Mouse (Mus musculus) adrenal gland, adult 18-20 months (tissue): ENCODE measurements around the gene Daxx. TPM values are rescaled to one million over a fixed set of nuclear protein-coding genes. Genes with fewer than 3 reads are reported as not detected.

Experiments used
- DNase-seq, 2 experiments: peaks; one replicate each; pipeline ENCODE4 v3.0.0; 2021 to 2022; ENCODE audit warnings: low spot score in 2 of 2
- microRNA-seq, 2 experiments: library from miRNA; unstranded; fragments of <30 nt; microRNA quantifications; one replicate each; pipeline ENCODE4 v1.2.0; 2021; ENCODE audit warnings: borderline number of aligned reads in 2 of 2
- total RNA-seq, 2 experiments: library from RNA; stranded (reverse); gene quantifications; 1 replicate in 1 of 2; 2 replicates in 1 of 2; pipeline ENCODE4 v1.2.3; 2021

Daxx gene
- total RNA-seq, 2 experiments from 2014 or later = 25.5 to 29.7 TPM

GRCm38 (mm10) chr17:33959135-33959534, 49.9 kb downstream of the Daxx start:
- DNase-seq = no peak

GRCm38 (mm10) chr17:33959948-33960347, 50.7 kb downstream of the Daxx start:
- DNase-seq = no peak

GRCm38 (mm10) chr17:33962876-33963275, 53.7 kb downstream of the Daxx start:
- DNase-seq = no peak

Small RNA genes lying within 50 kb of the gene (microRNA-seq; reads per million reads assigned to microRNA genes)
- gene Gm27740 = 0 reads per million in 2 experiments

Other genes starting within 250 kb of the Daxx start
- 100 to 1,000 TPM; 169 to 184 TPM for gene Hnrnpm, start 222.6 kb upstream of the Daxx start, total RNA-seq
- 100 to 1,000 TPM; 122 to 124 TPM for gene March2, start 190.7 kb upstream of the Daxx start, total RNA-seq
- gene Rab11b, start 148.9 kb upstream of the Daxx start, total RNA-seq = 100 to 1,000 TPM; 208 to 255 TPM
- 100 to 1,000 TPM in 1 of 2 experiments, 10 to 100 TPM in 1; 47.8 to 111 TPM for gene Angptl4, start 127.6 kb upstream of the Daxx start, total RNA-seq
- 10 to 100 TPM; 66.2 to 93.4 TPM for gene Kank3, start 98.9 kb upstream of the Daxx start, total RNA-seq
- 1,000 to 10,000 TPM; 1,292 to 1,451 TPM for gene Rps28, start 84.9 kb upstream of the Daxx start, total RNA-seq
- gene Ndufa7, start 84.8 kb upstream of the Daxx start, total RNA-seq = 100 to 1,000 TPM; 487 to 498 TPM
- gene Cd320, start 66.3 kb upstream of the Daxx start, total RNA-seq = 10 to 100 TPM; 24.0 to 39.7 TPM
- not detected for gene Gm7029, start 35.6 kb upstream of the Daxx start, total RNA-seq
- 1 to 10 TPM in 1 of 2 experiments, under 1 TPM in 1; 0.86 to 1.8 TPM for gene Kifc1, start 18.8 kb upstream of the Daxx start, total RNA-seq
- not detected for gene Platr17, start 4.3 kb upstream of the Daxx start, total RNA-seq
- 100 to 1,000 TPM; 179 to 234 TPM for gene Tapbp, start 6.5 kb downstream of the Daxx start, total RNA-seq
- gene Zbtb22, start 6.5 kb downstream of the Daxx start, total RNA-seq = 10 to 100 TPM; 20.3 to 23.3 TPM
- 10 to 100 TPM; 42.8 to 46.3 TPM for gene Rgl2, start 20.1 kb downstream of the Daxx start, total RNA-seq
- 10 to 100 TPM; 79.6 to 90.7 TPM for gene Pfdn6, start 30.9 kb downstream of the Daxx start, total RNA-seq
- gene Wdr46, start 31.2 kb downstream of the Daxx start, total RNA-seq = 10 to 100 TPM; 29.2 to 35.7 TPM
- 1 to 10 TPM; 3.9 to 5.0 TPM for gene B3galt4, start 42.1 kb downstream of the Daxx start, total RNA-seq
- 10 to 100 TPM; 51.1 to 53.5 TPM for gene Vps52, start 46.4 kb downstream of the Daxx start, total RNA-seq
- 100 to 1,000 TPM; 672 to 676 TPM for gene Rps18, start 46.6 kb downstream of the Daxx start, total RNA-seq
- 1,000 to 10,000 TPM in 1 of 2 experiments, 100 to 1,000 TPM in 1; 550 to 1,344 TPM for gene H2-K1, start 90.9 kb downstream of the Daxx start, total RNA-seq
- gene Ring1, start 115.3 kb downstream of the Daxx start, total RNA-seq = 10 to 100 TPM; 43.9 to 45.5 TPM
- 100 to 1,000 TPM; 246 to 274 TPM for gene H2-Ke6, start 118.6 kb downstream of the Daxx start, total RNA-seq
- gene Slc39a7, start 122.3 kb downstream of the Daxx start, total RNA-seq = 100 to 1,000 TPM; 131 to 156 TPM
- gene Rxrb, start 122.4 kb downstream of the Daxx start, total RNA-seq = 10 to 100 TPM; 55.9 to 58.2 TPM
- gene Col11a2, start 130.0 kb downstream of the Daxx start, total RNA-seq = 1 to 10 TPM; 1.4 to 1.9 TPM
- gene H2-Oa, start 182.9 kb downstream of the Daxx start, total RNA-seq = under 1 TPM; 0.36 to 0.54 TPM
- 10 to 100 TPM; 14.7 to 21.0 TPM for gene H2-DMa, start 210.1 kb downstream of the Daxx start, total RNA-seq
- 100 to 1,000 TPM; 199 to 244 TPM for gene Brd2, start 213.2 kb downstream of the Daxx start, total RNA-seq
- gene H2-DMb2, start 233.9 kb downstream of the Daxx start, total RNA-seq = 1 to 10 TPM; 2.0 to 3.8 TPM
- gene H2-DMb1, start 243.7 kb downstream of the Daxx start, total RNA-seq = 10 to 100 TPM in 1 of 2 experiments, 1 to 10 TPM in 1; 8.5 to 13.3 TPM